ENCODE assay signal across 13 mouse cellular contexts in genomic region chr13:47974756-47975515, GRCm38 (mm10).
DNase-seq lines count a peak whose midpoint lies in the region; ATAC-seq lines count a peak whose summit lies in the region.
"Had no signal": no experiment of that assay in that cellular context is flagged by ENCODE, and none has a peak within 500 bp of the region (broad histone marks: within the 10 kb centered on the region; RNA-seq: fewer than 3 reads in every experiment).

No protein-coding gene starts in this region.

- H3K4me1 ChIP-seq in heart, embryonic 10.5 days: no peaks in the 10 kb centered on the region
- H3K4me1 ChIP-seq in intestine, embryonic 16.5 days (ENCODE audit: control insufficient read depth, insufficient read depth, low read length): no peaks in the 10 kb centered on the region
- H3K4me1 ChIP-seq in lung, embryonic 16.5 days (replicated peaks; ENCODE audit: control insufficient read depth, insufficient read depth, low read length): 0 out of 2 replicates have a peak, but pooled peaks cover 6% of the 10 kb centered on the region
- H3K4me1 ChIP-seq: embryonic facial prominence, embryonic 15.5 days had no signal

- ATAC-seq in intestine, embryonic 16.5 days: no peak
- peak; percentile 79; the same call in 1 of the 2 replicates for ATAC-seq in lung, embryonic 16.5 days (ENCODE audit: low read depth)
- ATAC-seq: forebrain, embryonic 14.5 days had no signal

- H3K4me3 ChIP-seq in heart, embryonic 10.5 days: no peak overlapping the region
- no peak overlapping the region for H3K4me3 ChIP-seq in intestine, embryonic 16.5 days (ENCODE audit: low read length)
- no peak overlapping the region for H3K4me3 ChIP-seq in lung, embryonic 16.5 days (ENCODE audit: low read length)
- H3K4me3 ChIP-seq: embryonic facial prominence, embryonic 15.5 days; heart, embryonic 15.5 days had no signal

- no peaks in the 10 kb centered on the region for H3K36me3 ChIP-seq in heart, embryonic 10.5 days
- no peaks in the 10 kb centered on the region for H3K36me3 ChIP-seq in intestine, embryonic 16.5 days (ENCODE audit: control insufficient read depth, insufficient read depth, low read length)
- no peaks in the 10 kb centered on the region for H3K36me3 ChIP-seq in lung, embryonic 16.5 days (ENCODE audit: control insufficient read depth, insufficient read depth, low read length)
- H3K36me3 ChIP-seq: embryonic facial prominence, embryonic 15.5 days; heart, embryonic 15.5 days had no signal

- DNase-seq in heart, adult 9 months (ENCODE audit: low spot score in 2 of 2): peak; percentile 6 to 13
- no peak for DNase-seq in heart, embryonic 10.5 days (ENCODE audit: low spot score)
- peak; percentile 3 for DNase-seq in adrenal gland, postnatal 25 days
- DNase-seq in left cerebral cortex, postnatal 25 days (ENCODE audit: low spot score in 2 of 2): no peak
- DNase-seq in right cerebral cortex, adult 2 months (ENCODE audit: low spot score in 2 of 2): no peak
- no peak for DNase-seq in thymus, postnatal 36 days
- DNase-seq: right cerebral cortex, postnatal 14 days had no signal

- intact Hi-C loops in left cerebral cortex, postnatal 25 days (cut with DNase I): no loop called here

- 83% methylated on average over 16 of the region's 16 CpGs for WGBS in heart, embryonic 10.5 days
- WGBS in intestine, embryonic 16.5 days: 72% methylated on average over 16 of the region's 16 CpGs
- 49% methylated on average over 16 of the region's 16 CpGs for WGBS in lung, embryonic 16.5 days

- no peak overlapping the region for H3K9ac ChIP-seq in intestine, embryonic 16.5 days (ENCODE audit: low read depth, low read length)
- H3K9ac ChIP-seq in lung, embryonic 16.5 days (ENCODE audit: low read length): no peak overlapping the region
- H3K9ac ChIP-seq: embryonic facial prominence, embryonic 15.5 days; heart, embryonic 15.5 days had no signal

- no peaks in the 10 kb centered on the region for H3K9me3 ChIP-seq in heart, embryonic 10.5 days
- H3K9me3 ChIP-seq in intestine, embryonic 16.5 days (ENCODE audit: control insufficient read depth, low read length): no peaks in the 10 kb centered on the region
- H3K9me3 ChIP-seq in lung, embryonic 16.5 days (ENCODE audit: control insufficient read depth, low read length): no peaks in the 10 kb centered on the region
- H3K9me3 ChIP-seq: embryonic facial prominence, embryonic 15.5 days; heart, embryonic 15.5 days had no signal

- no peak overlapping the region for H3K27ac ChIP-seq in heart, embryonic 10.5 days
- no peak overlapping the region for H3K27ac ChIP-seq in intestine, embryonic 16.5 days (ENCODE audit: low read length)
- no peak overlapping the region for H3K27ac ChIP-seq in lung, embryonic 16.5 days (ENCODE audit: low read length)
- H3K27ac ChIP-seq: embryonic facial prominence, embryonic 15.5 days; heart, embryonic 15.5 days had no signal

- no peaks in the 10 kb centered on the region for H3K27me3 ChIP-seq in heart, embryonic 10.5 days (ENCODE audit: insufficient read depth, poor library complexity, severe bottlenecking)
- H3K27me3 ChIP-seq in intestine, embryonic 16.5 days (replicated peaks; ENCODE audit: control insufficient read depth, insufficient read depth, low read length): no peaks in the 10 kb centered on the region
- no peaks in the 10 kb centered on the region for H3K27me3 ChIP-seq in lung, embryonic 16.5 days (ENCODE audit: control insufficient read depth, insufficient read depth, low read depth, low read length)
- H3K27me3 ChIP-seq: embryonic facial prominence, embryonic 15.5 days; heart, embryonic 15.5 days had no signal

- H3K4me2 ChIP-seq in intestine, embryonic 16.5 days (ENCODE audit: low read depth, low read length): peak overlapping the region; percentile 1; the same call in 1 of the 2 replicates
- peak overlapping the region; percentile 44 for H3K4me2 ChIP-seq in lung, embryonic 16.5 days (ENCODE audit: low read depth, low read length)
- H3K4me2 ChIP-seq: embryonic facial prominence, embryonic 15.5 days; heart, embryonic 15.5 days; liver, embryonic 11.5 days had no signal

Comparison
In these comparisons a context has a peak if more than half of its experiments do, and no peak if none do; other contexts are left out.
1. DNase-seq: peak in heart, adult 9 months (2 of 2) and adrenal gland, postnatal 25 days (single experiment); none in heart, embryonic 10.5 days (single experiment), left cerebral cortex, postnatal 25 days (0 of 2), right cerebral cortex, adult 2 months (0 of 2) and thymus, postnatal 36 days (0 of 2).